Mouse (Mus musculus) embryonic stem cell, embryonic (primary cell): ENCODE measurements around the gene Gm4553.
"Not testable (repeated sequence)": the region's sequence is repeated elsewhere in the genome, so short reads cannot be mapped to it uniquely, and the experiment has no call there.

Experiments used
- CTCF ChIA-PET, 4 experiments: fragments of 300-600 bp in 2 of 4; fragments of 350-600 bp in 2 of 4; sonication (Branson Sonifier 250); formaldehyde crosslinking; loops; one replicate each; lab custom pipeline; 2022; ENCODE audit warnings: inconsistent platforms in 2 of 4; lab: Charles Lee
- POLR2A ChIA-PET, 4 experiments: fragments of 300-600 bp in 2 of 4; fragments of 350-600 bp in 2 of 4; sonication (Branson Sonifier 250); formaldehyde crosslinking; loops; one replicate each; lab custom pipeline; 2022; ENCODE audit warnings: antibody characterized with exemption in 4 of 4, inconsistent platforms in 1 of 4; lab: Charles Lee

The Gm4553 gene

DNA sequence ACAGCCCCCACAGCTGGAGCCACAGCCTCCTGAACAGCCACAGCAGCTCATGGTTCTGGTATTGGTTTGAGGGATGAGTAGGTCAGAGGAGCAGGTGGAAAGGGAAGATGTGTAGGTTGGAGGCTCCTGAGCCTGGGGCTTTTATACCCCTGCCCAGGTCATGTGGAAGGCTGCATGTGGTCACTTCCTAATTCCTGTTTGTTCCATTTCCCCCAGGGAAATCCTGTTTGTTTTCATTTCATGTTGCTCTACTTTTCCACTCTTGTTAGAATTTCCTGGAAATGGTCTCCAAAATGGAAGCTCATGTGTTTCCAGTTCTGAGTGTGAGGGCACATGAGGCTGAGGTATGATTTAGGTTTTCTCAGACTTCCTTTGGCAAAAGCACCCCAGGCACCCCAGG, at the start of gene Gm4553:
Gene Gm4553 (minus strand): TSS at position 101 of the 400 bp plus-strand sequence.
- POLR2A ChIA-PET, CTCF ChIA-PET: not testable (repeated sequence)

DNA sequence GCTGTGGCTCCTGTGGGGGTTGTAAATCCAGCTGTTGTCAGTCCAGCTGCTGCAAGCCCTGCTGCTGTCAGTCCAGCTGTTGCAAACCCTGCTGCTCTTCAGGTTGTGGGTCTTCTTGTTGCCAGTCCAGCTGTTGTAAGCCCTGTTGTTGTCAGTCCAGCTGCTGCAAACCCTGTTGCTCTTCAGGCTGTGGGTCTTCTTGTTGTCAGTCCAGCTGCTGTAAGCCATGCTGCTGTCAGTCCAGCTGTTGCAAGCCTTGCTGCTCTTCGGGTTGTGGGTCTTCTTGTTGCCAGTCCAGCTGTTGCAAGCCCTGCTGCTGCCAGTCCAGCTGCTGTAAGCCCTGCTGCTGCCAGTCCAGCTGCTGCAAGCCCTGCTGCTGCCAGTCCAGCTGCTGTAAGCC, 46.6 kb upstream of the Gm4553 start:
- CTCF ChIA-PET, result interaction anchor here in 1 of 4 experiments (0.7 kb wide), 1 partner anchor 64 kb away, joined by 3 read pairs; no protein-coding TSS in a partner anchor
- POLR2A ChIA-PET, result interaction anchor here in 2 of 4 experiments (0.6 to 3.9 kb wide), 3 partner anchors 15 to 20 kb away, joined by 3 to 37 read pairs (median 3); partner anchors contain the start of gene Krtap5-5 (in 1 of the 2)

DNA sequence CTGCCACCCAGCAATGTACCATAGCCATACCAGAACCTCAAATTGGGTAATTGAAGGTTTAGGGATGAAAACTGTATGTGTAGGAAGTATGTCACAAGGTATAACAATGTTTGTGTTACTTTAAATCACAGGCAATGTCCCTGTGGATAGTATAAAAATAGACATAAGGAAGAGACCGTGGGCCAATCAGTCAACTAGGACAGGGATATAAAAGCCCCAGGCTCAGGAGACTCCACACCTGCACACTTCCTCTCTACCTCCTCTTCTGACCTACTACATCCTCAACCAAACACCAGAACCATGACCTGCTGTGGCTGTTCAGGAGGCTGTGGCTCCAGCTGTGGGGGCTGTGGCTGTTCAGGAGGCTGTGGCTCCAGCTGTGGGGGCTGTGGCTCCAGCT, 46.0 kb upstream of the Gm4553 start, which contains the start of gene Gm7579:
Gene Gm7579 (plus strand): TSS at position 301 of the 400 bp plus-strand sequence.
- CTCF ChIA-PET, result interaction anchor here in 1 of 4 experiments (0.5 to 0.7 kb wide), 2 partner anchors 50 to 63 kb away, joined by 3 read pairs; no protein-coding TSS in a partner anchor
- POLR2A ChIA-PET, result interaction anchor here in 2 of 4 experiments (0.6 to 3.9 kb wide), 5 partner anchors 13 to 20 kb away, joined by 3 to 37 read pairs (median 3); partner anchors contain the start of gene Krtap5-5 (in 1 of the 2)

DNA sequence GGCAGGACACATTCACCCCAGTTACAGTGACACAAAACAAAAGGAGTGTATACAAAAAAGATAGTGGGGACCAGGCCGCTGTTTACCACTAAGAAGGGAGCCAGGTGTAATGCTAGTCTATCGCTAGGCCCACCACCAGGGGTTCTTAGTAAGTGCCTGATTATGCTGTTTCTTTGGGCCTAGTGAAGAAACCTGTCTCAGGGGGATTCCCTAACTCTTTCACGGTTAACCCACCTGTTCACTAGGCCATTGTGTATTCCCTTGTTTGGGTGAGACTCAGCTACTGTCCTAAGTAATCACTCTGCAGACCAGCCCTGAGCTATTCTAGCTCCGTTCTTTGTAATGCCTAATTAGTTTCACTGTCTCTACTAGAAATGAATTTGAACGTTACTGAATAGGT, 41.4 kb upstream of the Gm4553 start:
- CTCF ChIA-PET, result not testable (repeated sequence)
- POLR2A ChIA-PET, result interaction anchor here in 3 of 4 experiments (0.8 to 3.9 kb wide), 7 partner anchors 19 to 283 kb away, joined by 3 to 39 read pairs (median 4); partner anchors contain the start of genes Krtap5-5 (in 2 of the 3) and Dusp8 (in 1 of the 3)

DNA sequence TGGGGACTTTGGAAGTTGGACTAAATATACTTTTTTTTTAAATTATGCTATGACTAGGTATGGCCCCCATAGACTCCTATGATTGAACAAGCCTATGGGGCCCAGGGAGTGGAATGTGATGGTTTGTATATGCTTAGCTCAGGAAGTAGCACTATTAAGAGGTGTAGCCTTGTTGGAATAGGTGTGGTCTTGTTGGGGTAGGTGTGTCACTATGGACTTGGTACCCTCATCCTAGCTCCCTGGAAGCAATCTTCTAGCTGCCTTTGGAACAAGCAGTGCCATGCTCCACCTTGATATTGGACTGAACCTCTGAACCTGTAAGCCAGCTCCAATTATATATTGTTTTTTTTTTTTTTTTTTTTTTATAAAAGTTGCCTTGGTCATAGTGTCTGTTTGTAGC, 39.9 kb upstream of the Gm4553 start:
- ChIA-PET CTCF (interaction anchor here in 1 of 4 experiments (0.6 kb wide), 1 partner anchor 101 kb away, joined by 3 read pairs; no protein-coding TSS in a partner anchor), POLR2A (interaction anchor here in 3 of 4 experiments (0.6 to 3.4 kb wide), 6 partner anchors 11 to 41 kb away, joined by 4 to 39 read pairs (median 4); partner anchors contain the start of gene Krtap5-5 (in 2 of the 3))

DNA sequence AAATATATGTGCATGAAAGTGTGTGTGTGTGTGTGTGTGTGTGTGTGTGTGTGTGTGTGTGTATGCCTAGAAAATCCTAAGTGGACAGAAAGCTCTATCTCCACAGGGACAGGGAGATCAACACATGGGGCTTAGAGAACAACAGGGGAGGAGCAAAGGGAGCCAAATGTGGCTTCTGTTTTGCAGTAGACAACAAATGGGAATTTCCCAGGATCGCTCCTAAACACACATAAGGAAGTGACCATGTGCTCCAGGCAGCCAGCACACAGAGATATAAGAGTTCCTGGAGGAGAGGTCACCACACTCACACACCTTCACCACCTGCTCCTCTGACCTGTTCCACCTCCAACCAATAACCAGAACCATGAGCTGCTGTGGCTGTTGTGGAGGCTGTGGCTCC, 35.5 kb upstream of the Gm4553 start, which contains the start of gene Krtap5-3:
Gene Krtap5-3 (plus strand): TSS at position 301 of the 400 bp plus-strand sequence.
- ChIA-PET CTCF (interaction anchor here in 2 of 4 experiments (0.6 to 0.9 kb wide), 2 partner anchors 41 to 371 kb away, joined by 3 read pairs; no protein-coding TSS in a partner anchor), POLR2A (no interaction called here)

DNA sequence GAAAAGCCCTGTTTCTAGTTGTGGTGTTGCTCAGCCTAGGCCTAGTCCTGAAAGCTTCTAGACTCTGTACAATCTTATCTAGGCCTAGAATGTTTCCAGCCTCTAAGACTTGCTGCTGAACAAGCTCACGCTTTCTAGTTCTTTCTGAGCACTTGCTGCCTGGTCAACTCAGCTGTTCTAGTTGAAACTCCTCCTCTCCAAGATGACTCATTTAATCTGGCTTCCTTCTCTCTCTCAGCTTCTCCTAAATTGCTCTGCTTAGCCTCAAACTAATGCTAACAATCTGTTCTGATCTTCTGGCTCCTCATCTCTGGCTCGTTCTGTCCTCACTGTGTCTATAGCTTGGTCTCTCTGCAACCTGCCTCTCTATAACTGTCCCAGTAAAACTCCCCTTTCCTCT, 33.2 kb upstream of the Gm4553 start:
- CTCF ChIA-PET, result interaction anchor here in 1 of 4 experiments (0.6 kb wide), 1 partner anchor 1550 kb away, joined by 3 read pairs; no protein-coding TSS in a partner anchor
- POLR2A ChIA-PET, result no interaction called here

DNA sequence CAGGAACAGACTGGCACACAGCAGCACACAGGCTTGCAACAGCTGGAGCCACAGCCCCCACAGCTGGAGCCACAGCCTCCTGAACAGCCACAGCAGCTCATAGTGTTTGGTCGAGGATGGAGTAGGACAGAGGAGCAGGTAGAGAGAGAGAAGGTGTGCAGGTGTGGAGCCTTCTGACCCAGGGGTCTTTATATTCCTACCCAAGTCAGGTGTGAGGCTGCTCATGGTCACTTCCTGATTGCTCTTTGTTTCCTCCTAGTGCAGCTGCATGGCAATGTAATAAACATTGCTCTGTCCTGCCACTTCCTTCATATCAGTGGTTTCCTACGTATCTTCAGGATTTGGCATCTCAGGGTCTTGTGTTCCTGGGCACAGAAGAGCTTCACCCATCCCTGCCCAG, 24.8 kb upstream of the Gm4553 start, which contains the start of gene Gm10153:
Gene Gm10153 (minus strand): TSS at position 101 of the 400 bp plus-strand sequence.
- POLR2A ChIA-PET, result no interaction called here
- CTCF ChIA-PET, result interaction anchor here in 2 of 4 experiments (0.9 to 1.1 kb wide), 2 partner anchors 65 to 94 kb away, joined by 3 read pairs; no protein-coding TSS in a partner anchor

DNA sequence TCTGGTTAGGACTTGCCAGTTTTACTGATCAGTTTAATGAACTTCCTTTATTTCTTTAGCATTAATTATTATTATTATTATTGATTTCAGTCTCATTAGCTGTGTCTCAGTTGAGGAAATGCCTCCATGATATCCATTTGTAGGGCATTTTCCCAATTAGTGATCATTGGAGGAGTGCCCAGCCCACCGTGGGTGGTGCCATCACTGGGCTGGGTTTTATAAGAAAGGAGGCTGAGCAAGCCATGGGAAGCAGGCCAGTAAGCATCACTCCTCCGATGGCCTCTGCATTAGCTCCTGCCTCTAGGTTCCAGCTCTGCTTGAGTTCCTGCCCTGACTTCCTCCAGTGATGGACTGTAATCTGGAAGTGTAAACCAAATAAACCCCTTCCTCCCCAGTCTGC, 22.6 kb upstream of the Gm4553 start:
- CTCF ChIA-PET, result no interaction called here
- POLR2A ChIA-PET, result no interaction called here

DNA sequence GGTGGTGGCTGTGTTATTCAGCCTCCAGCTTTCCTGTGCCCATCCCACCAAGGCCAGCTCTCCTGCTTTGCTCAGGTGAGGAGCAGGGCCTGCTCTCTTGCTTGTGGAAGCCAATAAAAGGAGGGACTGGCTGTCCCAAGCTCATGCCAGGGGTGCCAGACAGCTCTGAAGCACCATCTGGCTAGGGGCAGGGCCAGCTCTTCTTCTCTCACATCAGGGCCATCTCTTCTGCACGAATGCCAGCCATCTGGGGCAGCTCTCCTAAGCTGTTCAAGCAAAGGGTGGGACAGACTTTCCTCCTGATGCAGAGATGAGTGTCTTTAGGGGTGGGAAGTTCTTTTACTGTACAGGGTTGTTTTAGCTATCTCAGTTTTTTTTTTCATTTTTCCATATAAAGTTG, 15.5 kb upstream of the Gm4553 start:
- CTCF ChIA-PET, result interaction anchor here in 1 of 4 experiments (0.6 kb wide), 1 partner anchor 793 kb away, joined by 3 read pairs; no protein-coding TSS in a partner anchor
- POLR2A ChIA-PET, result no interaction called here

DNA sequence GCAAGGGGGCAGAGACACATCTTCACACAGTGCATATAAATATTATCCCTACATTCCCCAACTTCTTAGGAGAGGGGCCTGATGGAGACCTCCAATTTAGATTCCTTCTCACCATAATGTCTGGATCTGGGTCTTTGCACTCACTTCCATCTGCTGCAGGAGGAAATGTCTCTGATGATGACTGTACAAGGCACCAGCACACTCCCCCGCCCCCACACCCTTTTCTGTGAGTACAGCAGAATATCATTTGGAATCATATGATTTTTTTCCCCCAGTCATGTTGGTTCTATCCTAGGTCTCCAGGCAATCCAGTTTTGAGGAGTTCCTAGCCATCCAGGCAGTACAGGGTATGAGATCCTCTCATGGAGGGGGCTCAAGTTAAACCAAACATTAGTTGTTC, 13.1 kb upstream of the Gm4553 start:
- ChIA-PET CTCF (no interaction called here), POLR2A (no interaction called here)

DNA sequence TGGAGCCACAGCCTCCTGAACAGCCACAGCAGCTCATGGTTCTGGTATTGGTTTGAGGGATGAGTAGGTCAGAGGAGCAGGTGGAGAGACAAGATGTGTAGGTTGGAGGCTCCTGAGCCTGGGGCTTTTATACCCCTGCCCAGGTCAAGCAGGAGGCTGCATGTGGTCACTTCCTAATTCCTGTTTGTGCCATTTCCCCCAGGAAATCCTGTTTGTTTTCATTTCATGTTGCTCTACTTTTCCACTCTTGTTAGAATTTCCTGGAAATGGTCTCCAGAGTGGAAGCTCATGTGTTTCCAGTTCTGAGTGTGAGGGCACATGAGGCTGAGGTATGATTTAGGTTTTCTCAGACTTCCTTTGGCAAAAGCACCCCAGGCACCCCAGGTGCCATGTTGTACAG, 10.4 kb upstream of the Gm4553 start, which contains the start of gene Krtap5-2:
Gene Krtap5-2 (minus strand): TSS at position 101 of the 400 bp plus-strand sequence.
- CTCF ChIA-PET, result not testable (repeated sequence)
- POLR2A ChIA-PET, result interaction anchor here in 1 of 4 experiments (0.5 kb wide), 1 partner anchor 870 kb away, joined by 3 read pairs; no protein-coding TSS in a partner anchor

DNA sequence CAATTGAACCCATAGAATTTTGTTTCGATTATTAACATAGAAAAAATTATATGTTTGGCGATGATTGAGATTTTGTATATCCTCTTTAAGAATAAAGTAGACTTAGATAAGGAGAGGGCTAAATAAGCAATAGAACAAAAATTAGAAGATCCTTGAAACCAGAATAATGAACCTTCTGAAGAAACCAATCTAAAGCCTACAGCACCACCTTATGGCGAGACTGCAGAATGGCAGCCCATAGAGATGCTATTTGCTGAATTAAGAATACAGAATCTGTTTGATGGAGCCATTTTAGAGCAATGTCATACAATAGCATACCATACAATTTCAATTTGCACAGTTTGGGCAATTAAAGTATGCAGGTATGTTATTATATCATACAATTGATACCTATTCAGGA, 4.3 kb upstream of the Gm4553 start:
- POLR2A ChIA-PET, result no interaction called here

DNA sequence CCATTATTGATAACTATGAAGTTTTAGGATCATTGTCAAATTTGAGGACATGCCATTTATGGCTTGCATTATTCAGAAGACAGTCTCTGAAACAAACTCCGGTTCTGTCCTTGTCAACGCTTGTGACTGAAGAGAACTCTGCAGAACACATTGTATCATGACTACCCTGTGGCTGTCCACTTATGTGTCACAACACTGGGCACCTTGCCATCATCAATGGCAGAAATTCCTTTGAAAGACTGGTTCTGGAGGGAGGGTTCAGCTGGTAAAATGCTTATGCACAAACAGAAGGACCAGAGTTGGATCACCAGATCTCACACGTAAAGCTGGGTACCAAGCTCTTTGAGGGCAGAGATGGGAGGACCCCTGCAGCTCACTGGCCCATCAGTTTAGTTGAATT, 6.2 kb downstream of the Gm4553 start:
- CTCF ChIA-PET, result interaction anchor here in 1 of 4 experiments (1.3 kb wide), 1 partner anchor 64 kb away, joined by 3 read pairs; the partner anchor contains the start of gene Dusp8
- POLR2A ChIA-PET, result no interaction called here

More for the DNA sequence above, 4.3 kb upstream of the Gm4553 start:
- CTCF ChIA-PET, result no interaction called here

DNA sequence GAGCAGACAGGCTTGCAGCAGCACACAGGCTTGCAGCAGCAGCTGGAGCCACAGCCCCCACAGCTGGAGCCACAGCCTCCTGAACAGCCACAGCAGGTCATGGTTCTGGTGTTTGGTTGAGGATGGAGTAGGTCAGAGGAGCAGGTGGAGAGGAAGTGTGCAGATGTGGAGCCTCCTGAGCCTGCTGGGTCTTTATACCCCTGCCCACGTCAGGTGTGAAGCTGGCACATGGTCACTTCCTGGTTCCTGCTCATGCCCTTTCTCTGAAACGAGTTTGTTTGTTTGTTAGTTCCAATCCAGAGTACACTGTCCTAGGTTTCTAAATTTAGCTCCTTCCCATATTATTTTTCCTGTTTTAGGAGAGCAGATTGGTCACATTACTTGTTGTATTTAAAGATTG, 8.5 kb downstream of the Gm4553 start, which contains the start of gene Gm29735:
Gene Gm29735 (minus strand): TSS at position 101 of the 400 bp plus-strand sequence.
- CTCF ChIA-PET, result interaction anchor here in 1 of 4 experiments (0.6 kb wide), 1 partner anchor 12 kb away, joined by 4 read pairs; no protein-coding TSS in a partner anchor

DNA sequence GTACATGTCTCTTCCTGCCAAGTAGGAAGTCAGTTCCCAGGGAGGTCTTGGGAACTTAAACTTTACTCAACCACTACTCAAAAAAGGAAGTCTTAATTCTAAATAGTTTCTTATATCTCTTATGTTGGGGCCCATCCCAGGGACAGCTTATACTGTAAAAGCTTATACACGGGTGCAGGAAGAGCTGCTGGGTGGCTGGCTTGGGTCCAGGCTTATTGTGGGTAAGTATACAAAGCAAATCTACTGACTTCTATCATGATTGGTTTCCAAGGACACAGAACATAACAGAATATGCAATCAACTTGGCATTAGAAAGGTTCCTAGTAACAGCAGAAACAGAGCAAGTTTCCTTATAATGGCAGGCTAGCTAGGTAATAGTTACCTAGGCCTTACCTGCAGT, 10.2 kb downstream of the Gm4553 start:
- ChIA-PET POLR2A (no interaction called here), CTCF (interaction anchor here in 1 of 4 experiments (0.6 kb wide), 1 partner anchor 94 kb away, joined by 5 read pairs; no protein-coding TSS in a partner anchor)

More for the DNA sequence above, 8.5 kb downstream of the Gm4553 start, which contains the start of gene Gm29735:
- POLR2A ChIA-PET, result not testable (repeated sequence)

DNA sequence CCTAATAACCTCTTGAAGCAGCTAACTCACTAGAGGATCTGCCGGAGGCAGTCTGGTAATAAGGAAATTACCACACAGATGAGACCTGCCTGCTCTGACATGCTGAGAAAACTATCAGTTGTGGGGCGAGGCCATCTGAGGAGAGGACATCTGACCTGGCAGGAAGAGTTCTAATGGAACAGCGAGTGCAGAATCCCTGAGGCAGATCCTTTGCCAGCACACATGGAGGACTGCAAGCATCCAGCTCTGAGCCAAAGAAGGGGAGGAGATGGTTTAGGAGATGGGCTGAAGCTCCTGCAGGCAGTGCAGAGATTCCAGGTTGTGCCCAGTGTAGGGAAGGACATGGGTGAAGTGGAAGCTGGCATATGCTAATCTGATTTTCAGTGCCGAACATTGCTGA, 13.3 kb downstream of the Gm4553 start:
- ChIA-PET POLR2A (no interaction called here), CTCF (interaction anchor here in 2 of 4 experiments (1.2 to 1.3 kb wide), 2 partner anchors 98 to 103 kb away, joined by 3 to 4 read pairs; no protein-coding TSS in a partner anchor)

DNA sequence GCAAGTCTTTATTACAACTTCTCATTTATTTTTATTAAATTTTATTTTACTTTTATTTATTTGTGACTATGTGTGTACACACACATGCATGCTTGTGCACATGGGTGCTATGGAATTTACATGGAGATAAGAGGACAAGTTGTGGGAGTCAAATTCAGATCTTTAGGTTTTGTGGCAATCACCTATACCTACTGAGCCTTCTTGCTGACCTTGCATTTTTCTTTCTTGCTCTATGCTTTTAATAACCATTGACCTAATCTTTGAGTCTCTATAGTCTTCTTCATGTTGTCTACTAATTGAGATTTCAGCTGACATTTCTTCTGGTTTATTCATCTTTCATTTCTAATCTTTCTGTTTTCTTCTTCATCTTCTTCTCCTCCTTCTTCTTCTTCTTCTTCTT, 16.9 kb downstream of the Gm4553 start:
- POLR2A ChIA-PET, result no interaction called here
- CTCF ChIA-PET, result interaction anchor here in 2 of 4 experiments (0.6 to 1.6 kb wide), 2 partner anchors 63 to 101 kb away, joined by 3 to 4 read pairs; no protein-coding TSS in a partner anchor

DNA sequence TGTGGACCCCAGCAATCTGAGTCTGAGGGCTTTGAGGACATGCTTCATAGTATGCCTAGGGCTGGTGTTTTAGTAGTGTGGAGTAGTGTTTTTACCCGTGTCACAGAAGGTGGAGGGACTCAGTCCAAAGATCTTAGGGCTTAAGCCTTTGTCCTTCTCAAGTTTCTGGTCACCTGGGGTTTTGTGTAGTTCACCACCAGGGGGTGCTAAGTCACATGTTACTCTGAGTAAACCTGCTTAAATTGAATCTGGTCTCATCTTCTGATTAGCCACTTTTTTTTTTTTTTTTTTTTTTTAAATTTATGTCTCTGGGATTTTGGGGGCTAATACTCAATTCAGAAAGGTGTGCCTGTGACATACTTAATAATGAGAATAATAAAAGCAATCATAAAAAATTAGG, 19.5 kb downstream of the Gm4553 start:
- CTCF ChIA-PET, result interaction anchor here (0.6 to 3.0 kb wide), 14 partner anchors 11 to 593 kb away, joined by 3 to 28 read pairs (median 4); no protein-coding TSS in a partner anchor
- POLR2A ChIA-PET, result interaction anchor here in 2 of 4 experiments (0.7 to 0.9 kb wide), 2 partner anchors 17 to 106 kb away, joined by 4 to 5 read pairs; no protein-coding TSS in a partner anchor
